Comparison of ENCODE assay signal across 8 mouse cellular contexts in the genomic region with DNA sequence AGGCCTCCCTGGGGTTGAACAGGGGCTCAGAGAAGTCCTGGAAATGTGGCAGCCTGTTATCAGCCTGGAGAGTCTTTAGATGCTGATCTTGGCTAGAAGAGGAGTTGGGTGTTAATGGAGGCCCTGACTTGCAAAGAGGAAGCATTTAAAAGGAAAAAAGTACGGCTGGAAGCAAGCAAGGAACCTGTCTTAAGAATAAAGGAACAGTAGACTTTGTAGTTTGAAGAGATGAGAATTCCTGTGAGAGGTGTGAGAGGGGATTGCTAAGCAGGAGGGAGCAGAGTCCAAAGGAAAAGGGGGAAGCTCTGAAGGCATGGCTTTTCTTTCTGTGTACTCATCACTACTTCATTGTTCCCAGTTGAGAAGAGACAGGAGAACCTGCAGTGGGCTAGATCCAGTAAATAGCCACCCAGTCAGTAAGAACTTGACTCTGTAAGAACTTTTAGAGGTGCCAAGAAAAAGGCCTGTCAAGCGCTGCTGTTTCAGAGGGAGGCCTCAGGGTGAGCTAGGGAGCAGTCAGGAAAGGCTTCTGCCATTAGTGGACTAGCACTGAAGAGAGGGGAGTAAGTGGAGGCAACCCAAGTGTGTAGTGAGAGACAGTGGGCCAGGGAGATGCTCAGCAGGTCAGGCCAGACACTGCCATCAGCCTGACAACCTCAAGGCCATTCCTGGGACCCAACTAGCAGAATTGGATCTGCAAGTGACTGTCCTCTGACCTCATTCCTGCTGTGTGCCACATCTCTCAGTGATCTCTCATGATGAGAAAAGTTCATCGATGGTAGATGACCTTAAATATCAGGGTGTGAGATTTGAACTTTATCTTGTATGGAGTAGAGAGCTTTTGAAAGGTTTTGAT. TPM values are rescaled to one million over a fixed set of nuclear protein-coding genes. Genes with fewer than 3 reads are reported as not detected.
DNase-seq lines count a peak whose midpoint lies in the region; ATAC-seq and TF ChIP-seq lines count a peak whose summit lies in the region.

No protein-coding gene starts in this region.

- no peak for TF ChIP-seq POLR2A in bone marrow macrophage, adult 2 months (IDR thresholded peaks at IDR 0.05; ENCODE audit: borderline replicate concordance, low read depth, low read length)

- H3K36me3 ChIP-seq in lung, postnatal 0 days (ENCODE audit: insufficient read depth, low read length): peaks cover 10% of the 10 kb centered on the region; the same call in 1 of the 2 replicates
- peaks cover 20% of the 10 kb centered on the region for H3K36me3 ChIP-seq in liver, embryonic 14.5 days (replicated peaks; ENCODE audit: control insufficient read depth, insufficient read depth, low read depth)

- intact Hi-C loops in left cerebral cortex, postnatal 4 days (cut with DNase I): no loop called here

- peak; percentile 23; the same call in 1 of the 2 replicates for TF ChIP-seq CTCF in lung, postnatal 0 days (IDR thresholded peaks at IDR 0.05)
- no peak for TF ChIP-seq CTCF in bone marrow macrophage, adult 2 months (IDR thresholded peaks at IDR 0.05; ENCODE audit: low read depth, low read length)
- peak; percentile 8; the same call in 1 of the 2 replicates for TF ChIP-seq CTCF in liver, embryonic 14.5 days (IDR thresholded peaks at IDR 0.05; ENCODE audit: low read depth)

- 52% methylated on average over 3 of the region's 3 CpGs for WGBS in lung, postnatal 0 days
- WGBS in liver, embryonic 14.5 days (ENCODE audit: insufficient replicate concordance): 35% methylated on average over 3 of the region's 3 CpGs

- H3K9ac ChIP-seq in lung, postnatal 0 days (replicated peaks; ENCODE audit: low read depth): peak overlapping the region; percentile 98
- H3K9ac ChIP-seq in liver, embryonic 14.5 days (replicated peaks): peak overlapping the region; percentile 98

- H3K4me2 ChIP-seq in lung, postnatal 0 days (replicated peaks; ENCODE audit: low read depth, low read length): peak overlapping the region; percentile 84
- H3K4me2 ChIP-seq in liver, embryonic 14.5 days (ENCODE audit: low read depth): peak overlapping the region; percentile 94

- no peak for TF ChIP-seq EP300 in lung, postnatal 0 days (IDR thresholded peaks at IDR 0.05)
- TF ChIP-seq EP300 in liver, embryonic 14.5 days (IDR thresholded peaks at IDR 0.05; ENCODE audit: low read depth): no peak

- peaks cover 15% of the 10 kb centered on the region; the same call in 1 of the 2 replicates for H3K4me1 ChIP-seq in lung, postnatal 0 days (ENCODE audit: insufficient read depth, low read depth, low read length)
- peaks cover 15% of the 10 kb centered on the region for H3K4me1 ChIP-seq in bone marrow macrophage, adult 2 months (ENCODE audit: control insufficient read depth, insufficient read depth, low read length)
- H3K4me1 ChIP-seq in liver, embryonic 14.5 days (replicated peaks; ENCODE audit: control insufficient read depth in 2 of 2, insufficient read depth in 2 of 2, low read length in 1 of 2): peaks cover 20 to 21% of the 10 kb centered on the region in 2 experiments

- H3K27ac ChIP-seq in lung, postnatal 0 days (ENCODE audit: low read length): peak overlapping the region; percentile 98
- peak overlapping the region; percentile 70 for H3K27ac ChIP-seq in bone marrow macrophage, adult 2 months (ENCODE audit: insufficient read depth, low read depth, low read length)
- H3K27ac ChIP-seq in liver, embryonic 14.5 days: peak overlapping the region; percentile 75

- H3K4me3 ChIP-seq in lung, postnatal 0 days (ENCODE audit: low read depth, low read length): peak overlapping the region; percentile 93
- peak overlapping the region; percentile 91 for H3K4me3 ChIP-seq in bone marrow macrophage, adult 2 months (ENCODE audit: insufficient read depth, low read length)
- H3K4me3 ChIP-seq in liver, embryonic 14.5 days (ENCODE audit: insufficient read depth in 1 of 2, low read depth in 2 of 2, low read length in 2 of 2): peak overlapping the region; percentile 77 to 84

- peak; percentile 47 for DNase-seq in lung, postnatal 0 days (ENCODE audit: low spot score)
- DNase-seq in lung, postnatal 14 days: no peak
- peak; percentile 33 for DNase-seq in heart, postnatal 4 days
- DNase-seq in liver, embryonic 14.5 days (ENCODE audit: low read depth in 3 of 3, low spot score in 3 of 3): no peak
- no peak for DNase-seq in urinary bladder, postnatal 4 days (ENCODE audit: low spot score in 2 of 2)
- DNase-seq in testis, postnatal 14 days (ENCODE audit: low spot score): no peak
- DNase-seq in left cerebral cortex, postnatal 4 days: no peak

- no peak for ATAC-seq in lung, postnatal 0 days
- no peak for ATAC-seq in liver, embryonic 14.5 days (ENCODE audit: insufficient read depth)

- H3K27me3 ChIP-seq in lung, postnatal 0 days (replicated peaks; ENCODE audit: insufficient read depth, low read length): no peaks in the 10 kb centered on the region
- no peaks in the 10 kb centered on the region for H3K27me3 ChIP-seq in liver, embryonic 14.5 days (ENCODE audit: control insufficient read depth, insufficient read depth, low read length)

- no peaks in the 10 kb centered on the region for H3K9me3 ChIP-seq in lung, postnatal 0 days (ENCODE audit: low read length)
- no peaks in the 10 kb centered on the region for H3K9me3 ChIP-seq in liver, embryonic 14.5 days (ENCODE audit: control insufficient read depth, low read length)

RNA-seq across cellular contexts. Expression of a gene that starts 2.4 kb away (rescaled TPM):
- polyA plus RNA-seq in lung, postnatal 0 days (2015; fragmentation: Nextera tagmentation; extraction: Ambion mirVana): 46.1 and 49.0 TPM in 2 replicates
- 28.2 and 29.0 TPM in 2 replicates for polyA plus RNA-seq in bone marrow macrophage, adult 2 months (2012; ENCODE audit: insufficient read depth, insufficient read length, missing spikeins)
- total RNA-seq in heart, postnatal 4 days (2021): 10 to 100 TPM; 40.6 to 41.5 TPM
- polyA plus RNA-seq in liver, embryonic 14.5 days (2012; rRNA removed): 13.4 and 14.5 TPM in 2 replicates
- 24.1 and 27.0 TPM in 2 replicates for polyA plus RNA-seq in liver, embryonic 14.5 days (2014; fragmentation: Nextera tagmentation; extraction: Ambion mirVana)
- total RNA-seq in left cerebral cortex, postnatal 4 days (2021): 10 to 100 TPM; 60.2 to 68.2 TPM

RNA-seq across cellular contexts. Expression of a gene that starts 2.6 kb away (rescaled TPM):
- polyA plus RNA-seq in lung, postnatal 0 days (2015; fragmentation: Nextera tagmentation; extraction: Ambion mirVana): 423 and 444 TPM in 2 replicates
- 470 and 523 TPM in 2 replicates for polyA plus RNA-seq in bone marrow macrophage, adult 2 months (2012; ENCODE audit: insufficient read depth, insufficient read length, missing spikeins)
- 1,000 to 10,000 TPM; 1,575 to 1,686 TPM for total RNA-seq in heart, postnatal 4 days (2021)
- polyA plus RNA-seq in liver, embryonic 14.5 days (2012; rRNA removed): 181 and 298 TPM in 2 replicates
- polyA plus RNA-seq in liver, embryonic 14.5 days (2014; fragmentation: Nextera tagmentation; extraction: Ambion mirVana): 426 and 440 TPM in 2 replicates
- total RNA-seq in left cerebral cortex, postnatal 4 days (2021): 100 to 1,000 TPM; 319 to 327 TPM

RNA-seq across cellular contexts. Expression of a gene that starts 23.8 kb away (rescaled TPM):
- 33.7 and 37.9 TPM in 2 replicates for polyA plus RNA-seq in lung, postnatal 0 days (2015; fragmentation: Nextera tagmentation; extraction: Ambion mirVana)
- polyA plus RNA-seq in bone marrow macrophage, adult 2 months (2012; ENCODE audit: insufficient read depth, insufficient read length, missing spikeins): 12.4 and 12.8 TPM in 2 replicates
- total RNA-seq in heart, postnatal 4 days (2021): 10 to 100 TPM; 27.0 to 28.6 TPM
- polyA plus RNA-seq in liver, embryonic 14.5 days (2012; rRNA removed): 3.7 and 4.4 TPM in 2 replicates
- 7.0 and 8.6 TPM in 2 replicates for polyA plus RNA-seq in liver, embryonic 14.5 days (2014; fragmentation: Nextera tagmentation; extraction: Ambion mirVana)
- total RNA-seq in left cerebral cortex, postnatal 4 days (2021): 1 to 10 TPM; 6.6 to 8.2 TPM

RNA-seq across cellular contexts. Expression of a gene that starts 46.0 kb away (rescaled TPM):
- polyA plus RNA-seq in lung, postnatal 0 days (2015; fragmentation: Nextera tagmentation; extraction: Ambion mirVana): 1.5 and 2.2 TPM in 2 replicates
- polyA plus RNA-seq in bone marrow macrophage, adult 2 months (2012; ENCODE audit: insufficient read depth, insufficient read length, missing spikeins): 10.0 and 11.7 TPM in 2 replicates
- total RNA-seq in heart, postnatal 4 days (2021): 10 to 100 TPM; 10.4 to 10.6 TPM
- 12.6 and 15.6 TPM in 2 replicates for polyA plus RNA-seq in liver, embryonic 14.5 days (2012; rRNA removed)
- polyA plus RNA-seq in liver, embryonic 14.5 days (2014; fragmentation: Nextera tagmentation; extraction: Ambion mirVana): 24.4 and 26.0 TPM in 2 replicates
- total RNA-seq in left cerebral cortex, postnatal 4 days (2021): 1 to 10 TPM; 2.4 to 3.2 TPM

RNA-seq across cellular contexts. Expression of a gene that starts 46.2 kb away (rescaled TPM):
- polyA plus RNA-seq in lung, postnatal 0 days (2015; fragmentation: Nextera tagmentation; extraction: Ambion mirVana): 40.7 and 40.8 TPM in 2 replicates
- polyA plus RNA-seq in bone marrow macrophage, adult 2 months (2012; ENCODE audit: insufficient read depth, insufficient read length, missing spikeins): 22.3 and 24.0 TPM in 2 replicates
- 10 to 100 TPM; 83.3 to 84.7 TPM for total RNA-seq in heart, postnatal 4 days (2021)
- 7.5 and 8.8 TPM in 2 replicates for polyA plus RNA-seq in liver, embryonic 14.5 days (2012; rRNA removed)
- polyA plus RNA-seq in liver, embryonic 14.5 days (2014; fragmentation: Nextera tagmentation; extraction: Ambion mirVana): 10.3 and 10.7 TPM in 2 replicates
- 10 to 100 TPM; 78.4 to 83.7 TPM for total RNA-seq in left cerebral cortex, postnatal 4 days (2021)

Comparison
In these comparisons a context has a peak if more than half of its experiments do, and no peak if none do; other contexts are left out.
1. DNase-seq: peak in lung, postnatal 0 days (single experiment) and heart, postnatal 4 days (single experiment); none in lung, postnatal 14 days (single experiment), liver, embryonic 14.5 days (0 of 3), urinary bladder, postnatal 4 days (0 of 2), testis, postnatal 14 days (single experiment) and left cerebral cortex, postnatal 4 days (single experiment).
2. Peak in every context shown above with its lines, with median percentiles within 50 percentile points of each other: H3K27ac ChIP-seq and H3K4me3 ChIP-seq.